11 mouse cellular contexts compared by ENCODE assay signal in the genomic region with DNA sequence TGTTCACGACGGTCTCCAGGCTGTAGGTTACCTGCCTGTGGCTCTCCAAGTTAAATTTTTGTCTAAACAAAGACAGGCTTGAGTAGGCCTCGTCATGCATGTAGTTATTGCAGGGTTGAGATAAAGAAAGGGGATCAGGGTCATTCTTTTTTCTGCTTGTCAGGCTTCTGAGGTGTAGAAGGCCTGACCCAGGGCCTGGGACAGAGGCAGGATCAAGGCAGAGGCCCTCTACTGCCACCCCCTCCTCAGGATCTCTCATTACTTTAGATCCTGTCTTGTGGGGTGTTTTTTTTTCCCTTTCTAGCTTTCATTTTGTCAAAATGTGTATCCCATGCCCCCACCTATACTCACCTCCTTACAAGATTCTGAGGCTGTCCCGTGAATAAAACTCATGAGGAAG.
DNase-seq lines count a peak whose midpoint lies in the region; ATAC-seq lines count a peak whose summit lies in the region.
"Had no signal": no experiment of that assay in that cellular context is flagged by ENCODE, and none has a peak within 500 bp of the region (broad histone marks: within the 10 kb centered on the region; RNA-seq: fewer than 3 reads in every experiment).

No protein-coding gene starts in this region.

- no peaks in the 10 kb centered on the region for H3K9me3 ChIP-seq in heart, embryonic 15.5 days (replicated peaks)
- no peaks in the 10 kb centered on the region for H3K9me3 ChIP-seq in embryonic facial prominence, embryonic 13.5 days
- H3K9me3 ChIP-seq in hindbrain, embryonic 15.5 days = no peaks in the 10 kb centered on the region
- H3K9me3 ChIP-seq in midbrain, embryonic 15.5 days = no peaks in the 10 kb centered on the region

- H3K27me3 ChIP-seq in heart, embryonic 15.5 days = no peaks in the 10 kb centered on the region
- H3K27me3 ChIP-seq in embryonic facial prominence, embryonic 13.5 days = no peaks in the 10 kb centered on the region
- peaks cover 7% of the 10 kb centered on the region; the same call in 1 of the 2 replicates for H3K27me3 ChIP-seq in hindbrain, embryonic 15.5 days
- H3K27me3 ChIP-seq in midbrain, embryonic 15.5 days (replicated peaks) = no peaks in the 10 kb centered on the region

- H3K4me2 ChIP-seq in heart, embryonic 15.5 days = peak overlapping the region; percentile 55
- peak overlapping the region; percentile 95 for H3K4me2 ChIP-seq in embryonic facial prominence, embryonic 13.5 days
- peak overlapping the region; percentile 96 for H3K4me2 ChIP-seq in hindbrain, embryonic 15.5 days
- peak overlapping the region; percentile 91 for H3K4me2 ChIP-seq in midbrain, embryonic 15.5 days

- peak overlapping the region; percentile 41; the same call in 1 of the 2 replicates for H3K9ac ChIP-seq in heart, embryonic 15.5 days
- H3K9ac ChIP-seq in embryonic facial prominence, embryonic 13.5 days = peak overlapping the region; percentile 94
- H3K9ac ChIP-seq in hindbrain, embryonic 15.5 days = peak overlapping the region; percentile 42; the same call in 1 of the 2 replicates
- peak overlapping the region; percentile 79 for H3K9ac ChIP-seq in midbrain, embryonic 15.5 days

- intact Hi-C loops in heart, postnatal 25 days (cut with DNase I) = loop anchor here (5.0 to 10.0 kb wide), 2 partner anchors 172 to 1200 kb away; no protein-coding TSS in a partner anchor

- H3K4me1 ChIP-seq in heart, embryonic 15.5 days (replicated peaks) = peaks cover 87% of the 10 kb centered on the region
- H3K4me1 ChIP-seq in embryonic facial prominence, embryonic 13.5 days = peaks cover 90% of the 10 kb centered on the region
- peaks cover 70% of the 10 kb centered on the region for H3K4me1 ChIP-seq in hindbrain, embryonic 15.5 days (replicated peaks)
- H3K4me1 ChIP-seq in midbrain, embryonic 15.5 days = peaks cover 82% of the 10 kb centered on the region

- peak overlapping the region; percentile 86 for H3K27ac ChIP-seq in heart, embryonic 15.5 days
- peak overlapping the region; percentile 96 for H3K27ac ChIP-seq in embryonic facial prominence, embryonic 13.5 days
- H3K27ac ChIP-seq in hindbrain, embryonic 15.5 days (replicated peaks) = peak overlapping the region; percentile 93
- H3K27ac ChIP-seq in midbrain, embryonic 15.5 days = peak overlapping the region; percentile 100
- H3K27ac ChIP-seq: macrophage had no signal

- 42% methylated on average over 4 of the region's 4 CpGs for WGBS in heart, embryonic 15.5 days
- WGBS in embryonic facial prominence, embryonic 13.5 days = 33% methylated on average over 4 of the region's 4 CpGs
- 45% methylated on average over 4 of the region's 4 CpGs for WGBS in hindbrain, embryonic 15.5 days
- WGBS in midbrain, embryonic 15.5 days = 23% methylated on average over 4 of the region's 4 CpGs

- H3K4me3 ChIP-seq in heart, embryonic 15.5 days = peak overlapping the region; percentile 24; the same call in 1 of the 2 replicates
- H3K4me3 ChIP-seq in embryonic facial prominence, embryonic 13.5 days = peak overlapping the region; percentile 82; the same call in 1 of the 2 replicates
- H3K4me3 ChIP-seq in hindbrain, embryonic 15.5 days = no peak overlapping the region
- peak overlapping the region; percentile 82 for H3K4me3 ChIP-seq in midbrain, embryonic 15.5 days

- DNase-seq in heart, postnatal 25 days (ENCODE audit: low spot score) = no peak
- no peak for DNase-seq in adrenal gland, postnatal 25 days
- no peak for DNase-seq in adrenal gland, postnatal 14 days
- DNase-seq: kidney, postnatal 25 days; right cerebral cortex, postnatal 25 days had no signal

- ATAC-seq in heart, embryonic 15.5 days (replicated peaks; ENCODE audit: insufficient number of reproducible peaks, insufficient read depth, low FRiP score, low read depth) = no peak
- ATAC-seq in embryonic facial prominence, embryonic 13.5 days (ENCODE audit: insufficient number of reproducible peaks, insufficient read depth, low FRiP score, low TSS enrichment, low read depth) = no peak
- ATAC-seq in hindbrain, embryonic 15.5 days (ENCODE audit: low FRiP score, low read depth) = no peak
- no peak for ATAC-seq in midbrain, embryonic 15.5 days (replicated peaks)
- no peak for ATAC-seq in erythroblast, adult 5-6 weeks (replicated peaks; ENCODE audit: low FRiP score, poor library complexity, severe bottlenecking)

- H3K36me3 ChIP-seq in heart, embryonic 15.5 days = no peaks in the 10 kb centered on the region
- H3K36me3 ChIP-seq in embryonic facial prominence, embryonic 13.5 days = no peaks in the 10 kb centered on the region
- H3K36me3 ChIP-seq in hindbrain, embryonic 15.5 days = no peaks in the 10 kb centered on the region
- H3K36me3 ChIP-seq in midbrain, embryonic 15.5 days (replicated peaks) = no peaks in the 10 kb centered on the region

Comparison
In these comparisons a context has a peak if more than half of its experiments do, and no peak if none do; other contexts are left out.
1. H3K9ac ChIP-seq: peak in every context shown above with its lines; median percentile 94 in embryonic facial prominence, embryonic 13.5 days; 79 in midbrain, embryonic 15.5 days; 42 in hindbrain, embryonic 15.5 days; 41 in heart, embryonic 15.5 days.